Mouse (Mus musculus): Measurements from ENCODE around the gene Dock7.

DNA sequence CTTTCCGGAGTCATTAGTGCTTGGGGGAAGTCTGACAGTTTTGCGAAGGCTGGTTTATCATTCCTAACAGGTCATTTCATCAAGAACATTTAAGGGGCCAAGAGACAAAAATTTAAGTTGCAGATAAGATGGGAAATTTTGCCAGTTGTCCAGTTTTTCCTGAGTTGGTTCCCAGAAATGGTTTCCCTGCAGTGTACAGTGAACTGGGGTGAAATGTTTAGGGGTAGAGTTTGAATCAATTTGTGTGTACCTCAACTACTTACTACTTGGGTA, 195.9 kb downstream of the Dock7 start:
- no peak for TF ChIP-seq POLR2AphosphoS2 (IDR thresholded peaks at IDR 0.05; ENCODE audit: low read depth, low read length)
- TF ChIP-seq POLR2A (IDR thresholded peaks at IDR 0.05; ENCODE audit: low read depth, low read length), result no peak
- no peak for TF ChIP-seq RCOR1 (conservative IDR thresholded peaks at IDR 0.05; ENCODE audit: low read depth, low read length)
- TF ChIP-seq JUND (conservative IDR thresholded peaks at IDR 0.05; ENCODE audit: low read depth, low read length), result no peak
- no peak for TF ChIP-seq BHLHE40 (IDR thresholded peaks at IDR 0.05; ENCODE audit: low read depth, low read length)
- no peak for TF ChIP-seq EP300 (IDR thresholded peaks at IDR 0.05; ENCODE audit: low read length)
- no peak for TF ChIP-seq CTCF (conservative IDR thresholded peaks at IDR 0.05 in 1 of 2, IDR thresholded peaks at IDR 0.05 in 1 of 2; ENCODE audit: low read depth in 2 of 2, low read length in 2 of 2)
